Mouse (Mus musculus): Measurements from ENCODE around the gene Abca2. TPM values are rescaled to one million over a fixed set of nuclear protein-coding genes. Genes with fewer than 3 reads are reported as not detected.

The Abca2 gene
- polyA plus RNA-seq, 1 experiment from 2014 or later: 4.4 TPM

Small RNA genes within 50 kb of the gene (microRNA-seq; reads per million reads assigned to microRNA genes)
- gene Mir3087: not detected

Other genes starting within 250 kb of the Abca2 start
- 7.9 and 10.3 TPM in 2 replicates for gene Nrarp, start 247.9 kb upstream of the Abca2 start, polyA plus RNA-seq (2016; fragmentation: Nextera tagmentation; extraction: Ambion mirVana)
- gene Tor4a, start 231.8 kb upstream of the Abca2 start, polyA plus RNA-seq (2016; fragmentation: Nextera tagmentation; extraction: Ambion mirVana): 3.2 TPM in 2 replicates
- gene Nelfb, start 217.2 kb upstream of the Abca2 start, polyA plus RNA-seq (2016; fragmentation: Nextera tagmentation; extraction: Ambion mirVana): 129 and 137 TPM in 2 replicates
- gene Stpg3, start 214.1 kb upstream of the Abca2 start, polyA plus RNA-seq (2016; fragmentation: Nextera tagmentation; extraction: Ambion mirVana): 0.14 TPM in 1 of 2 replicates, not detected in the other
- gene Fam166a, start 210.0 kb upstream of the Abca2 start, polyA plus RNA-seq (2016; fragmentation: Nextera tagmentation; extraction: Ambion mirVana): 1.0 TPM in 1 of 2 replicates, not detected in the other
- 597 and 608 TPM in 2 replicates for gene Tubb4b, start 204.0 kb upstream of the Abca2 start, polyA plus RNA-seq (2016; fragmentation: Nextera tagmentation; extraction: Ambion mirVana)
- not detected in 2 replicates for gene Slc34a3, start 194.3 kb upstream of the Abca2 start, polyA plus RNA-seq (2016; fragmentation: Nextera tagmentation; extraction: Ambion mirVana)
- gene Rnf224, start 191.9 kb upstream of the Abca2 start, polyA plus RNA-seq (2016; fragmentation: Nextera tagmentation; extraction: Ambion mirVana): not detected in 2 replicates
- 3.8 and 5.7 TPM in 2 replicates for gene Rnf208, start 186.4 kb upstream of the Abca2 start, polyA plus RNA-seq (2016; fragmentation: Nextera tagmentation; extraction: Ambion mirVana)
- 0.25 TPM in 1 of 2 replicates, not detected in the other for gene Cysrt1, start 186.3 kb upstream of the Abca2 start, polyA plus RNA-seq (2016; fragmentation: Nextera tagmentation; extraction: Ambion mirVana)
- gene AL732309.1, start 181.8 kb upstream of the Abca2 start, polyA plus RNA-seq (2016; fragmentation: Nextera tagmentation; extraction: Ambion mirVana): 6.5 and 7.8 TPM in 2 replicates
- gene Tmem203, start 173.3 kb upstream of the Abca2 start, polyA plus RNA-seq (2016; fragmentation: Nextera tagmentation; extraction: Ambion mirVana): 14.5 and 18.4 TPM in 2 replicates
- 8.7 and 9.7 TPM in 2 replicates for gene Tprn, start 166.1 kb upstream of the Abca2 start, polyA plus RNA-seq (2016; fragmentation: Nextera tagmentation; extraction: Ambion mirVana)
- 235 and 243 TPM in 2 replicates for gene Ssna1, start 156.3 kb upstream of the Abca2 start, polyA plus RNA-seq (2016; fragmentation: Nextera tagmentation; extraction: Ambion mirVana)
- 138 and 153 TPM in 2 replicates for gene Anapc2, start 156.2 kb upstream of the Abca2 start, polyA plus RNA-seq (2016; fragmentation: Nextera tagmentation; extraction: Ambion mirVana)
- not detected in 2 replicates for gene Tmem210, start 140.6 kb upstream of the Abca2 start, polyA plus RNA-seq (2016; fragmentation: Nextera tagmentation; extraction: Ambion mirVana)
- not detected in 2 replicates for gene Lrrc26, start 138.8 kb upstream of the Abca2 start, polyA plus RNA-seq (2016; fragmentation: Nextera tagmentation; extraction: Ambion mirVana)
- 0.30 and 0.46 TPM in 2 replicates for gene Grin1, start 109.5 kb upstream of the Abca2 start, polyA plus RNA-seq (2016; fragmentation: Nextera tagmentation; extraction: Ambion mirVana)
- 42.6 and 54.6 TPM in 2 replicates for gene Man1b1, start 96.4 kb upstream of the Abca2 start, polyA plus RNA-seq (2016; fragmentation: Nextera tagmentation; extraction: Ambion mirVana)
- gene Dpp7, start 72.3 kb upstream of the Abca2 start, polyA plus RNA-seq (2016; fragmentation: Nextera tagmentation; extraction: Ambion mirVana): 15.7 and 18.7 TPM in 2 replicates
- gene Uap1l1, start 63.0 kb upstream of the Abca2 start, polyA plus RNA-seq (2016; fragmentation: Nextera tagmentation; extraction: Ambion mirVana): 8.1 and 9.0 TPM in 2 replicates
- 88.3 and 88.7 TPM in 2 replicates for gene Sapcd2, start 56.4 kb upstream of the Abca2 start, polyA plus RNA-seq (2016; fragmentation: Nextera tagmentation; extraction: Ambion mirVana)
- 0.19 TPM in 1 of 2 replicates, not detected in the other for gene Entpd2, start 32.8 kb upstream of the Abca2 start, polyA plus RNA-seq (2016; fragmentation: Nextera tagmentation; extraction: Ambion mirVana)
- 5.7 and 8.1 TPM in 2 replicates for gene Npdc1, start 29.4 kb upstream of the Abca2 start, polyA plus RNA-seq (2016; fragmentation: Nextera tagmentation; extraction: Ambion mirVana)
- not detected in 2 replicates for gene Fut7, start 5.4 kb upstream of the Abca2 start, polyA plus RNA-seq (2016; fragmentation: Nextera tagmentation; extraction: Ambion mirVana)
- 0.30 and 1.1 TPM in 2 replicates for gene Clic3, start 28.1 kb downstream of the Abca2 start, polyA plus RNA-seq (2016; fragmentation: Nextera tagmentation; extraction: Ambion mirVana)
- gene Paxx, start 32.4 kb downstream of the Abca2 start, polyA plus RNA-seq (2016; fragmentation: Nextera tagmentation; extraction: Ambion mirVana): 10.0 and 14.6 TPM in 2 replicates
- not detected in 2 replicates for gene Ptgds, start 41.3 kb downstream of the Abca2 start, polyA plus RNA-seq (2016; fragmentation: Nextera tagmentation; extraction: Ambion mirVana)
- not detected in 2 replicates for gene Lcn12, start 65.2 kb downstream of the Abca2 start, polyA plus RNA-seq (2016; fragmentation: Nextera tagmentation; extraction: Ambion mirVana)
- 83.6 and 94.6 TPM in 2 replicates for gene Fbxw5, start 72.0 kb downstream of the Abca2 start, polyA plus RNA-seq (2016; fragmentation: Nextera tagmentation; extraction: Ambion mirVana)
- 6.1 and 7.0 TPM in 2 replicates for gene C8g, start 73.0 kb downstream of the Abca2 start, polyA plus RNA-seq (2016; fragmentation: Nextera tagmentation; extraction: Ambion mirVana)
- gene Traf2, start 118.2 kb downstream of the Abca2 start, polyA plus RNA-seq (2016; fragmentation: Nextera tagmentation; extraction: Ambion mirVana): 46.1 and 46.2 TPM in 2 replicates
- 307 and 320 TPM in 2 replicates for gene Edf1, start 129.1 kb downstream of the Abca2 start, polyA plus RNA-seq (2016; fragmentation: Nextera tagmentation; extraction: Ambion mirVana)
- 2.3 and 8.2 TPM in 2 replicates for gene Mamdc4, start 146.1 kb downstream of the Abca2 start, polyA plus RNA-seq (2016; fragmentation: Nextera tagmentation; extraction: Ambion mirVana)
- 157 and 161 TPM in 2 replicates for gene Phpt1, start 146.5 kb downstream of the Abca2 start, polyA plus RNA-seq (2016; fragmentation: Nextera tagmentation; extraction: Ambion mirVana)
- gene Ajm1, start 153.1 kb downstream of the Abca2 start, polyA plus RNA-seq (2016; fragmentation: Nextera tagmentation; extraction: Ambion mirVana): 0.06 and 0.08 TPM in 2 replicates
- gene Rabl6, start 179.8 kb downstream of the Abca2 start, polyA plus RNA-seq (2016; fragmentation: Nextera tagmentation; extraction: Ambion mirVana): 83.3 and 88.5 TPM in 2 replicates
- 0.13 TPM in 1 of 2 replicates, not detected in the other for gene Ccdc183, start 189.0 kb downstream of the Abca2 start, polyA plus RNA-seq (2016; fragmentation: Nextera tagmentation; extraction: Ambion mirVana)
- gene Tmem141, start 193.3 kb downstream of the Abca2 start, polyA plus RNA-seq (2016; fragmentation: Nextera tagmentation; extraction: Ambion mirVana): 17.0 and 20.7 TPM in 2 replicates
- gene Fcna, start 199.3 kb downstream of the Abca2 start, polyA plus RNA-seq (2016; fragmentation: Nextera tagmentation; extraction: Ambion mirVana): 0.34 and 0.43 TPM in 2 replicates
- not detected in 2 replicates for gene Lcn8, start 224.4 kb downstream of the Abca2 start, polyA plus RNA-seq (2016; fragmentation: Nextera tagmentation; extraction: Ambion mirVana)
- gene Lcn5, start 229.2 kb downstream of the Abca2 start, polyA plus RNA-seq (2016; fragmentation: Nextera tagmentation; extraction: Ambion mirVana): not detected in 2 replicates
- not detected in 2 replicates for gene Lcn6, start 248.1 kb downstream of the Abca2 start, polyA plus RNA-seq (2016; fragmentation: Nextera tagmentation; extraction: Ambion mirVana)